Mouse (Mus musculus): Measurements from ENCODE around the gene Mvb12b.
A peak's percentile ranks its signal among the peaks of the same experiment; 100 is the strongest.

Gene Mvb12b

GRCm38 (mm10) chr2:33886386-33887327 is 1.1 kb downstream of the Mvb12b start:
- DNase-seq (ENCODE audit: low spot score in 2 of 2): peak; percentile 43 to 74

- DNase-seq (ENCODE audit: low spot score in 2 of 2): no peak
Observed at GRCm38 (mm10) chr2:33885264-33885651, 2.5 kb downstream of the Mvb12b start.

- DNase-seq (ENCODE audit: low spot score in 2 of 2): no peak
Observed at GRCm38 (mm10) chr2:33884623-33885263, 3.0 kb downstream of the Mvb12b start.

GRCm38 (mm10) chr2:33879223-33879622 is 8.5 kb downstream of the Mvb12b start:
- DNase-seq (ENCODE audit: low spot score in 2 of 2): no peak

GRCm38 (mm10) chr2:33878437-33878836 is 9.3 kb downstream of the Mvb12b start:
- no peak for DNase-seq (ENCODE audit: low spot score in 2 of 2)

GRCm38 (mm10) chr2:33877663-33878360 is 9.9 kb downstream of the Mvb12b start:
- DNase-seq (ENCODE audit: low spot score in 2 of 2): no peak

- DNase-seq (ENCODE audit: low spot score in 2 of 2): peak; percentile 58 to 80
Observed at GRCm38 (mm10) chr2:33876529-33877290, 11.0 kb downstream of the Mvb12b start.

- no peak for DNase-seq (ENCODE audit: low spot score in 2 of 2)
Observed at GRCm38 (mm10) chr2:33875594-33875993, 12.2 kb downstream of the Mvb12b start.

- DNase-seq (ENCODE audit: low spot score in 2 of 2): no peak
Observed at GRCm38 (mm10) chr2:33874856-33875576, 12.7 kb downstream of the Mvb12b start.

GRCm38 (mm10) chr2:33874367-33874766 is 13.4 kb downstream of the Mvb12b start:
- DNase-seq (ENCODE audit: low spot score in 2 of 2): no peak

GRCm38 (mm10) chr2:33873501-33873900 is 14.2 kb downstream of the Mvb12b start:
- no peak for DNase-seq (ENCODE audit: low spot score in 2 of 2)

- no peak for DNase-seq (ENCODE audit: low spot score in 2 of 2)
Observed at GRCm38 (mm10) chr2:33872841-33873271, 14.9 kb downstream of the Mvb12b start.

GRCm38 (mm10) chr2:33871181-33871520 is 16.6 kb downstream of the Mvb12b start:
- DNase-seq (ENCODE audit: low spot score in 2 of 2): no peak

GRCm38 (mm10) chr2:33870369-33871180 is 17.2 kb downstream of the Mvb12b start:
- DNase-seq (ENCODE audit: low spot score in 2 of 2): no peak

- no peak for DNase-seq (ENCODE audit: low spot score in 2 of 2)
Observed at GRCm38 (mm10) chr2:33869689-33870343, 17.9 kb downstream of the Mvb12b start.

- DNase-seq (ENCODE audit: low spot score in 2 of 2): no peak
Observed at GRCm38 (mm10) chr2:33868996-33869688, 18.6 kb downstream of the Mvb12b start.

- DNase-seq (ENCODE audit: low spot score in 2 of 2): no peak
Observed at GRCm38 (mm10) chr2:33868322-33868721, 19.4 kb downstream of the Mvb12b start.

- no peak for DNase-seq (ENCODE audit: low spot score in 2 of 2)
Observed at GRCm38 (mm10) chr2:33856746-33857145, 31.0 kb downstream of the Mvb12b start.
